Mouse (Mus musculus) lung, embryonic 16.5 days (tissue): ENCODE results near the gene Olfm3. TPM values are rescaled to one million over a fixed set of nuclear protein-coding genes. Genes with fewer than 3 reads are reported as not detected.

Source experiments
- ATAC-seq: fragments of 200-750 bp; cut with Nextera tagmentation; 2 replicates; pipeline ENCODE4 v1.8.0; 2017; ENCODE audit warnings: low read depth, mild to moderate bottlenecking, moderate library complexity
- H3K27ac ChIP-seq: fragments of 300-500 bp; sonication (generic); 2 replicates; pipeline ENCODE4 v1.5.1; 2014; ENCODE audit warnings: mild to moderate bottlenecking, control low read depth, low read length
- H3K27me3 ChIP-seq: fragments of 300-500 bp; sonication (generic); 2 replicates; pipeline ENCODE4 v1.6.1; 2014; ENCODE audit warnings: low read depth, low read length, mixed read lengths; ENCODE audit not compliant: control insufficient read depth, insufficient read depth
- H3K36me3 ChIP-seq: fragments of 300-500 bp; sonication (generic); 2 replicates; pipeline ENCODE4 v1.6.1; 2014; ENCODE audit warnings: low read length; ENCODE audit not compliant: control insufficient read depth, insufficient read depth
- H3K4me1 ChIP-seq: fragments of 300-500 bp; sonication (generic); replicated peaks from 2 replicates; pipeline ENCODE4 v1.6.1; 2014; ENCODE audit warnings: low read length, mixed read lengths; ENCODE audit not compliant: control insufficient read depth, insufficient read depth
- H3K4me2 ChIP-seq: fragments of 300-500 bp; sonication (generic); 2 replicates; pipeline ENCODE4 v1.6.1; 2014; ENCODE audit warnings: low read depth, low read length, control low read depth
- H3K4me3 ChIP-seq: fragments of 300-500 bp; sonication (generic); 2 replicates; pipeline ENCODE4 v1.5.1; 2014; ENCODE audit warnings: mild to moderate bottlenecking, low read length, control low read depth
- H3K9ac ChIP-seq: fragments of 300-500 bp; sonication (generic); 2 replicates; pipeline ENCODE4 v1.6.1; 2014; ENCODE audit warnings: low read length, control low read depth
- H3K9me3 ChIP-seq: fragments of 300-500 bp; sonication (generic); 2 replicates; pipeline ENCODE4 v1.6.1; 2016; ENCODE audit warnings: low read length; ENCODE audit not compliant: control insufficient read depth
- WGBS: fragments of 180-500 bp; shearing (Covaris S2); extraction: QIAGEN DNeasy Blood & Tissue Kit; methylation state at CpG from one replicate; pipeline ENCODE4 v1.1.7; 2014; 5-methylcytosine and 5-hydroxymethylcytosine counted together
- polyA plus RNA-seq: library from polyadenylated mRNA; unstranded; fragments of >200 nt; fragmentation: Nextera tagmentation; extraction: Ambion mirVana; gene quantifications from 2 replicates; pipeline ENCODE4 v1.2.1, GENCODE M21; 2015

Olfm3 gene
- polyA plus RNA-seq, 1 experiment from 2014 or later = 0.08 TPM

DNA sequence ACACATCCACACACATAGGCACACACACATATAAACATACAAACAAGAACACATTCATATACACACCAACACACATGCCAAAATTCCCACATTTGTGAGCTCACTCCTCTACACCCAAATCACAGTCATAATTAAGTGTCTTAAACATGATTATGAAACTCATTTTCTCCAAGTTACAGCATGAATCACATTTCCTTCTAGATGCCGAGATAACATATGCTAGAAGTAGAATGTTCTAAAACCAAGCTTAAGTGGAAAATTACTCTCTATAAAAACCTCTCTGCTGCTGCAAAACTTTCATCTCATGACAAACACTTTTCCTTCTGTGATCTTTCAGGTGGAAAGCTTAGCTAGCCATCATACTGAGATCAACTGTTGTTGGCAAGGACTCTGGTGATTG lies 195.7 kb downstream of the Olfm3 start:
- Histone ChIP-seq H3K36me3 (no peaks in the 10 kb centered on the region), H3K4me1 (no peaks in the 10 kb centered on the region), H3K27ac (no peak overlapping the region), H3K9me3 (no peaks in the 10 kb centered on the region), H3K4me2 (no peak overlapping the region), H3K4me3 (no peak overlapping the region), H3K9ac (no peak overlapping the region), H3K27me3 (no peaks in the 10 kb centered on the region)
- ATAC-seq = no peak
- 83% methylated on average over 1 of the region's 1 CpGs for WGBS

DNA sequence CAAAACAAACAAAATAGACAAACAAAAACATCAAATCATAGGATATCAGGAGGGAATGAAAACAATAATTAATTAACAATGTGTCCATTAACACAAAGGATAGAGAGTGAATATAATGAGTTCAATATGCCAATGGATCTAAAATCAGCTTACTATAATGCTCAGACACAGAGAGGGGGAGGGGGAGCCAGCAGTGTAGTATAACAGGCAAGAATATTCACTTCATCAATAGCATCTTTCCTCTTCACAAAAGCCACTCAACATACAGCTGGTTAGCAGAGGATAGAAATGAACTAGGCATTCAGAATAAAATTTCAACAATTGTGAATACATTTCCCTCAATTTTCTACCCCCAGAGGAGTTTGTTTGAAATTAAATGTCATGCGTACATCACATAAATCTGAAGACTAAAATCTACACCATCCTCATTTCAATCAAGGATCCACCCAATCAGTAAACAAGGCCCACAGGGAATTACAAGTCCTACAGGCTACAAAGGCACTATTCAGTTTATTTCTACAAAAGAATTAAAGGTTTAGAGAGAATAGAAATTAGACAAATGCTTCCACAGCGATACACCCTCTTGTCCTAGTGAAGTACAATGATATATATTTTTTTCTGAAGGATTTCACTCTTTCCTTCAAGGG lies 200.4 kb downstream of the Olfm3 start:
- H3K27me3 ChIP-seq = no peaks in the 10 kb centered on the region
- no peaks in the 10 kb centered on the region for H3K36me3 ChIP-seq
- no peaks in the 10 kb centered on the region for H3K9me3 ChIP-seq
- no peak overlapping the region for H3K27ac ChIP-seq
- no peaks in the 10 kb centered on the region for H3K4me1 ChIP-seq
- ATAC-seq = no peak
- H3K9ac ChIP-seq = no peak overlapping the region
- H3K4me3 ChIP-seq = no peak overlapping the region
- WGBS = 82% methylated on average over 2 of the region's 2 CpGs
- H3K4me2 ChIP-seq = no peak overlapping the region

DNA sequence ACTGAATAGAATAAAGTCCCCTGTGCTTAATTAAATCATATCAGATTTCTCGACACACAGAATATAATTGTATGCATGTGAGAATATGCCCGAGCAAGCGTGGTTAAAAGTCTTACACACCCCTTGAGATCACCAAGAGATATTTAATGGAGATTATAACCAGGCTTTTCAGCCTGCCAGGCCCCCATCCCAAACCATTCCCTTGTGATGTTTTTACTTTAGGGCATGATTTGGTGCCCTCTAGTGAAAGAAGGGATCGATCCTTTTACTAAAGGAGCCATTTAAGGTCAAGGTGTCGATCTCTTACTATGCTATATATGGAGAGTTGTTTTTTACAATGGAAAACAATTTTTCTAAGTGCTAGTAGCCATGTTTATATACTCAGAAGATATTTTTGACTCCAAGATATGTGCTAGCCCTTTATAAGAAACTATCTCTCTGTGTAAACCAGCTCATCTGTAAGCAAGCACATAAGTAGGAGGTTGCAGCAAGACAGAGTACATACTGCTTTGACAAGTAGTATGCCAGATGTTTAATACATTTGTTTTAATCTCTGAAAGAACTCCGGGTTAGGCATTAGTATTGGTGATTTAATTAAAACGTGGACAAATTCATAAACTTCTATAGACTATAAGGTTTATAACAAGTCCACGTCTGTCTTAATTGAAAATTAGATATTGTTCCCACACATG lies 201.1 kb downstream of the Olfm3 start:
- Histone ChIP-seq H3K9me3 (no peaks in the 10 kb centered on the region), H3K36me3 (no peaks in the 10 kb centered on the region), H3K4me2 (no peak overlapping the region), H3K4me3 (no peak overlapping the region), H3K27me3 (no peaks in the 10 kb centered on the region), H3K27ac (no peak overlapping the region), H3K9ac (no peak overlapping the region), H3K4me1 (no peaks in the 10 kb centered on the region)
- no peak for ATAC-seq
- 44% methylated on average over 8 of the region's 8 CpGs for WGBS

DNA sequence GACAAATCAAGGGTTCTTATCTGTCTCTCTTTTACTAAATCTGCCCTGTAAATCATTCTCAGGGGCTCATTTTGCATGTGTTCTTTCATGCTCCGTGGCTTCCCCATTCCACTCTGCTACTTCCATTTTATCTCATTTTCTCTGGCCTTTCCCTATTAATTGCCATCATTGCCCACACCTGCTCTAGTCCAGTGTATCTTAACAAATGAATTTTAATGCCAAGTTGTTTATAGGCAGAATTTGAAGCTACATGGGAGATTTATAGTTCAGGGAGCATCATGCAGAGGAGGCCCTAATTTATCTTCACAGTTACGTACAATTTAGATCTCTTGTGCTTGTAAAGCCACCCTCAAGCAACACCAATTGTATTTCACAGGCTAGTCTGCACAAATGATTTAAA lies 241.8 kb downstream of the Olfm3 start:
- no peaks in the 10 kb centered on the region for H3K36me3 ChIP-seq
- H3K4me2 ChIP-seq = no peak overlapping the region
- H3K4me1 ChIP-seq = no peaks in the 10 kb centered on the region
- no peak overlapping the region for H3K27ac ChIP-seq
- no peaks in the 10 kb centered on the region for H3K27me3 ChIP-seq
- 62% methylated on average over 2 of the region's 2 CpGs for WGBS
- H3K9me3 ChIP-seq = no peaks in the 10 kb centered on the region
- H3K9ac ChIP-seq = no peak overlapping the region
- H3K4me3 ChIP-seq = no peak overlapping the region
- ATAC-seq = no peak

DNA sequence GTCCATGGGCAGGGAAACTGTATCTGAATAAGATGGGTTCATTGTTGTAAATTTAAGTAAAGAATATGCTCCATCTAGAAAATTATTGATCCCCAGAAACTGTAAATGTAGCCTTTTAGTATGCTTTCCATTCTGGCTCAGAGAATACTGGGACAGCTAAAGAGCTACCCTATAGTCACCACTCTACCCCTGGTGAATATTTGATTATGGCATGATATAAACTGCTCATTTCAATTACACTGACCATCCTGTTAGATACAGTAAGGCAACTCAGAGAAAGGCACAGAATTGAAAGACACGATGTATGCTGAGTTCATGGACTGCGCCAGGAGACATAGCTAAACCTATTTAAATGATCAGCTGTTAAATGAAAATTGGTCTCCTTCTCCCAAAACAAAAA lies 242.4 kb downstream of the Olfm3 start:
- Histone ChIP-seq H3K27ac (no peak overlapping the region), H3K4me3 (no peak overlapping the region), H3K27me3 (no peaks in the 10 kb centered on the region), H3K36me3 (no peaks in the 10 kb centered on the region), H3K4me2 (no peak overlapping the region), H3K9me3 (no peaks in the 10 kb centered on the region), H3K9ac (no peak overlapping the region), H3K4me1 (no peaks in the 10 kb centered on the region)
- ATAC-seq = no peak
- 82% methylated on average over 2 of the region's 2 CpGs for WGBS

DNA sequence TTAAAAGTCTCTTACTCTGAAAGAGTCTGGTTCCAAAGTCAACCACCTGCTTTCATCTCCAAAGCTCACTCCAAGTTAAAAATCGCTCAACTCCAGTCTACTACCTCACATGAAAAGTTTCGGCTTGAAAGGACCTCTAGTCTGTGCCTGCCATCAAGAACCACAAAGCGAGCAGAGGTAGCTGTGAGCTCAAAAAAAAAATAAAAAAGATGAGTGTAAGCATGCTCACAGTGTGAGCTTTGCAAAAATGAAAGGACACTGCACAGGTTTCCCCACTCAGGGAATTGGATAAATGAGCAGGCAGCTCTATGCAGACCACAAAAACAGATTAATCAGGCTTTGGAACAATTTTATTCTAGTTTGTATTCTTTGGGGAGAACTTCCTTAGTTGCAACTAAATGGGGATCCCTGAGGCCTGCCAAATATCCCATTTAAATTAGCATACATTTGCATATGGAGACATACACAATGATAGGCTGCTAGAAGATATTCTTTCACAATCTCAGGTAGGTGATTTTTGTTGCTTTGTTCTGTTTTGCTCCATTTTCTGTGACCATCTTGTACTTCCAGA lies 255.1 kb downstream of the Olfm3 start:
- H3K9me3 ChIP-seq = no peaks in the 10 kb centered on the region
- H3K4me3 ChIP-seq = no peak overlapping the region
- ATAC-seq = no peak
- H3K9ac ChIP-seq = no peak overlapping the region
- H3K4me2 ChIP-seq = no peak overlapping the region
- 67% methylated on average over 3 of the region's 3 CpGs for WGBS
- no peak overlapping the region for H3K27ac ChIP-seq
- H3K27me3 ChIP-seq = no peaks in the 10 kb centered on the region
- no peaks in the 10 kb centered on the region for H3K36me3 ChIP-seq
- no peaks in the 10 kb centered on the region for H3K4me1 ChIP-seq

DNA sequence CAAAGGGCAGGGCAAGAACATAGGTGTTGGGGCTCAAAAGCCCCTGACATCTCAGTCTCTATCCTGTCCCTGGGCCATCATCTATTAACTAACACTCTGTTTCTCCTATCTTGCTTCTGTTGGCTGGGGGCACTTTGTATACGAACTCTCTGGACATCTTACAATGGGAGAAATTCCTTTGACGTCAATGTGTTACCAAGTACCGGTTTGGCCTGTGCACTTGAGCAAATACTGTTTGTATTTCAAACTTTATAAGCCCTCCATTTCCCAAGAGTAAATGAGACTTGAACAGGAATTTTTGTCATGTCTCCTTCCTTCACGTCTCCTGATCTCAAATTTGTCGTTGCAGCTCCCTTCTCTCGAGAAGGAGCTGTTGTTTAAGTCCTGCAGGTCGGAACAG lies 270.7 kb downstream of the Olfm3 start:
- ATAC-seq = peak; percentile 62

More for the DNA sequence above, 270.7 kb downstream of the Olfm3 start:
- 52% methylated on average over 7 of the region's 7 CpGs for WGBS
- Histone ChIP-seq H3K9me3 (no peaks in the 10 kb centered on the region), H3K27ac (peak overlapping the region; percentile 8; the same call in 1 of the 2 replicates), H3K36me3 (no peaks in the 10 kb centered on the region), H3K4me2 (peak overlapping the region; percentile 10; the same call in 1 of the 2 replicates), H3K4me1 (no peaks in the 10 kb centered on the region), H3K27me3 (no peaks in the 10 kb centered on the region), H3K9ac (no peak overlapping the region), H3K4me3 (0 out of 2 replicates have a peak overlapping the region, but pooled peaks have one; percentile 13)
